Mouse (Mus musculus): Measurements from ENCODE around the gene Birc5. TPM values are rescaled to one million over a fixed set of nuclear protein-coding genes. Genes with fewer than 3 reads are reported as not detected.
A peak's percentile ranks its signal among the peaks of the same experiment; 100 is the strongest.

Gene Birc5
- polyA plus RNA-seq, 1 experiment from 2014 or later: 338 TPM

GRCm38 (mm10) chr11:117847593-117848215, 1.3 kb upstream of the Birc5 start:
- DNase-seq (ENCODE audit: low spot score): no peak
- 86% methylated on average over 7 of the region's 7 CpGs for WGBS
- H3K27ac ChIP-seq: peak overlapping the region; percentile 95
- peak overlapping the region; percentile 86 for H3K4me3 ChIP-seq
- peaks cover 19% of the 10 kb centered on the region for H3K36me3 ChIP-seq
- no peaks in the 10 kb centered on the region for H3K27me3 ChIP-seq (ENCODE audit: insufficient read depth, poor library complexity, severe bottlenecking)
- peaks cover 37% of the 10 kb centered on the region for H3K4me1 ChIP-seq (replicated peaks)
- H3K9me3 ChIP-seq: no peaks in the 10 kb centered on the region

DNA sequence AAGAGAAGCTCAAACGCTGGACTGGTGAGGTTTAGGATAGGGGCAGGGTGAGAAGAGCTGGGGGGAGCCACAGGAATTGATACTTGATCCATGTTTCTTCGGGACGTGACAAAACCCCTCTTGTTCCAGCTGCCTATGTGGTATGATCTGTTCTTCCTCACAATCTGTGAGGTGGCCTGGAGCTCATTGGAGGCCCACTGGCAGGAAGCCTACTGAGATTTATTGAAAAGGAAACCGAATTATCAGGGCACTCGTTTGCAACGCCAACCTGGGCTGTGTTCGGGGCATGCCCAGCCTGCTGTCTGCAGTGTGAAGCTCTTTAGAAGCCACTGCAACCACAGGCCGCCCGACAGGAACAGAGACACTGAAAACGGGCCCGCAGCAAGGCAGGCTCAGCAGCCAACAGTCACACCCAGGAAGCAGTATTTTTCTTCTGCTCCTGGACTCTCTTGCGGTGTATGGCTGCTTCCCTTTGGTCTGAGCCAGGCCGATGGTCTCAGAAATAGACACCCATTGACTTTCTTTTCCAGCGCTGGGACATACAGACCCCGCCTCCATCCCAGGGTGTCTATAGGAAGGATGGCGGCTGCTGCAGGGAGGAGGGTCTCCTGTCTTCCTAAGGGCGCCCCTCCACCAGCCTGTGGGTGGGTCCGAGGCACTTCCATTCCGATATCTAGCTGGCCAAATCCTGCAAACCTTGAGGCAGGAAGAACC, 623 bp upstream of the Birc5 start:
- H3K9me3 ChIP-seq: no peaks in the 10 kb centered on the region
- no peak for DNase-seq (ENCODE audit: low spot score)
- peak overlapping the region; percentile 95 for H3K27ac ChIP-seq
- H3K4me1 ChIP-seq (replicated peaks): peaks cover 37% of the 10 kb centered on the region
- 10% methylated on average over 19 of the region's 19 CpGs for WGBS
- no peaks in the 10 kb centered on the region for H3K27me3 ChIP-seq (ENCODE audit: insufficient read depth, poor library complexity, severe bottlenecking)
- peak overlapping the region; percentile 86 for H3K4me3 ChIP-seq
- peaks cover 27% of the 10 kb centered on the region for H3K36me3 ChIP-seq

DNA sequence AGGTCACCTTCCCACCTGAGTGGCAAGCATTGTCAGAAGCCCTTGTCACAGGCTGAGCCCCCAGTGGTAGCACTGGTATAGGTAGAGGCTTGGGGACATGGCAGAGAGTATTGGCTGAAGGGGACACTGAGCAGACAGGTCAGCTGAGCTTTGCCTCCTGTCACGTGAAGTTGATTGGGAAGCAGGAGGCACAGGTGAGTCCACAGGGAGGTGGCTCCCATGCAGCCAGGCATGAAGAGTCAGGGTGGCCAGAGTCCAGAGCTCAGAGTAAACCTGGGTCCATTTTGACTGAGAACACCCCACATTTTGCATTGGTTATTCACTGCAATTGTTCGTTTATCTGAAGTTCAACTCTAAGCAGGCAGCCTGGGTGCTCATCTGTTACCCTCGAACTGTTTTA, 3.8 kb downstream of the Birc5 start:
- H3K4me3 ChIP-seq: no peak overlapping the region
- H3K4me1 ChIP-seq (replicated peaks): peaks cover 30% of the 10 kb centered on the region
- WGBS: 92% methylated on average over 3 of the region's 3 CpGs
- no peaks in the 10 kb centered on the region for H3K27me3 ChIP-seq (ENCODE audit: insufficient read depth, poor library complexity, severe bottlenecking)
- peaks cover 69% of the 10 kb centered on the region for H3K36me3 ChIP-seq
- no peak for DNase-seq (ENCODE audit: low spot score)
- peaks cover 7% of the 10 kb centered on the region; the same call in 1 of the 2 replicates for H3K9me3 ChIP-seq
- H3K27ac ChIP-seq: no peak overlapping the region

DNA sequence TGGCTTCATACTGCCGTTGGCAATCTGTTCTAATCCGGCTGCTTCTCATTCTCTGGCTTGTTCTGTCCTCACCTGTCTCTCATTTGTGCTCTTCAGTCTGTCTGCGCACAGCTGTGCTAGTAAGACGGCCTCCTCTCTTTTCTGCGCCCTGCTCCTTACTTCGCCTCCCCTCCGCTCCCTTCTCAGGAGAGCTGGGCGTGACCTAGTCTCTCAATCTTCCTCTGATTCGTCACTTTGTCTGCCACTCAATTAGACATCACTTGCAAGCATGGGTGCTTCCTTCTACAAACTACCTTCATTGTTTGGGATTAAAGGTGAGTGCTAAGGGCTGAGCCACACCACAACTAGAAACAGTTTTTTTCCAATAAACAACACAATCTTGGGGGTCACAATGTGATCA, 5.2 kb downstream of the Birc5 start:
- H3K9me3 ChIP-seq: peaks cover 7% of the 10 kb centered on the region; the same call in 1 of the 2 replicates
- WGBS: 91% methylated on average over 9 of the region's 9 CpGs
- peaks cover 74% of the 10 kb centered on the region for H3K36me3 ChIP-seq

GRCm38 (mm10) chr11:117855360-117855759, 6.3 kb downstream of the Birc5 start:
- no peak overlapping the region for H3K27ac ChIP-seq
- 93% methylated on average over 5 of the region's 5 CpGs for WGBS
- no peak for DNase-seq (ENCODE audit: low spot score)
- H3K9me3 ChIP-seq: peaks cover 7% of the 10 kb centered on the region; the same call in 1 of the 2 replicates
- no peak overlapping the region for H3K4me3 ChIP-seq
- peaks cover 26% of the 10 kb centered on the region for H3K4me1 ChIP-seq (replicated peaks)
- peaks cover 74% of the 10 kb centered on the region for H3K36me3 ChIP-seq
- peaks cover 20% of the 10 kb centered on the region for H3K27me3 ChIP-seq (ENCODE audit: insufficient read depth, poor library complexity, severe bottlenecking)

More for the DNA sequence above, 5.2 kb downstream of the Birc5 start:
- Histone ChIP-seq H3K27me3 (ENCODE audit: insufficient read depth, poor library complexity, severe bottlenecking) (peaks cover 9% of the 10 kb centered on the region), H3K4me3 (no peak overlapping the region), H3K4me1 (replicated peaks) (peaks cover 26% of the 10 kb centered on the region), H3K27ac (no peak overlapping the region)
- no peak for DNase-seq (ENCODE audit: low spot score)

GRCm38 (mm10) chr11:117855975-117856374, 6.9 kb downstream of the Birc5 start:
- Histone ChIP-seq H3K27ac (no peak overlapping the region), H3K27me3 (ENCODE audit: insufficient read depth, poor library complexity, severe bottlenecking) (peaks cover 26% of the 10 kb centered on the region), H3K9me3 (peaks cover 7% of the 10 kb centered on the region; the same call in 1 of the 2 replicates), H3K4me1 (replicated peaks) (peaks cover 27% of the 10 kb centered on the region), H3K4me3 (no peak overlapping the region), H3K36me3 (peaks cover 72% of the 10 kb centered on the region)
- 82% methylated on average over 1 of the region's 1 CpGs for WGBS
- DNase-seq (ENCODE audit: low spot score): no peak

GRCm38 (mm10) chr11:117857462-117857861, 8.4 kb downstream of the Birc5 start:
- DNase-seq (ENCODE audit: low spot score): no peak
- Histone ChIP-seq H3K4me1 (replicated peaks) (peaks cover 28% of the 10 kb centered on the region), H3K27me3 (ENCODE audit: insufficient read depth, poor library complexity, severe bottlenecking) (peaks cover 41% of the 10 kb centered on the region), H3K4me3 (no peak overlapping the region), H3K36me3 (peaks cover 57% of the 10 kb centered on the region), H3K9me3 (peaks cover 7% of the 10 kb centered on the region; the same call in 1 of the 2 replicates), H3K27ac (no peak overlapping the region)
- 94% methylated on average over 10 of the region's 10 CpGs for WGBS

DNA sequence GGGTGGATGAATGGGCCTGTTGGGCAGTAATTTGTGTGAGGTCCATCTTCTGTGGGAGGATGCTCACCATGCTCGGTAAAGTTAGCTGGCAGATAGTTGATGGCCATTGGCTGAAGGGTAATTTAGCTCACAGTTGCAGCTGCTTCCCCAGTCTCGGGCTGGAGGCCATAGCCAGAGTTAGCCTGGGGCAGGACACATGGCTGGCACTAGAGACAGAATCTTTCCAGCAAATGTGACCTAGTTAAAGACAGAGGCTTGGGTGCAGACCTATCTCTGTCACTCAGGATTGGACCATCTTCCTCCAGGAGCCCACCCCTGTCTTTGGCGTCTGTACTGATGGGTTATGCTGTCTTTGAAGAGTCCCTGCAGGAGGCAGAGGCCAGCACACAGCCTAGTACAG, 9.3 kb downstream of the Birc5 start:
- Histone ChIP-seq H3K27ac (0 out of 2 replicates have a peak overlapping the region, but pooled peaks have one; percentile 5), H3K4me1 (replicated peaks) (peaks cover 38% of the 10 kb centered on the region), H3K36me3 (peaks cover 48% of the 10 kb centered on the region), H3K27me3 (ENCODE audit: insufficient read depth, poor library complexity, severe bottlenecking) (peaks cover 50% of the 10 kb centered on the region), H3K9me3 (peaks cover 7% of the 10 kb centered on the region; the same call in 1 of the 2 replicates), H3K4me3 (no peak overlapping the region)
- 63% methylated on average over 3 of the region's 3 CpGs for WGBS
- DNase-seq (ENCODE audit: low spot score): no peak

GRCm38 (mm10) chr11:117860601-117861000, 11.6 kb downstream of the Birc5 start, which contains the start of gene Tmem235:
TSS of gene Tmem235 (plus strand) at chr11:117860752.
- Histone ChIP-seq H3K4me1 (replicated peaks) (peaks cover 60% of the 10 kb centered on the region), H3K27ac (peak within 1 kb of the TSS; percentile 9; the same call in 1 of the 2 replicates), H3K27me3 (ENCODE audit: insufficient read depth, poor library complexity, severe bottlenecking) (peaks cover 70% of the 10 kb centered on the region), H3K9me3 (peaks cover 7% of the 10 kb centered on the region; the same call in 1 of the 2 replicates), H3K36me3 (peaks cover 28% of the 10 kb centered on the region), H3K4me3 (peak within 1 kb of the TSS; percentile 7)
- no peak for DNase-seq (ENCODE audit: low spot score)
- WGBS: 4% methylated on average over 23 of the region's 23 CpGs

- peaks cover 76% of the 10 kb centered on the region for H3K27me3 ChIP-seq (ENCODE audit: insufficient read depth, poor library complexity, severe bottlenecking)
- no peak overlapping the region for H3K4me3 ChIP-seq
- no peak for DNase-seq (ENCODE audit: low spot score)
- WGBS: 32% methylated on average over 11 of the region's 11 CpGs
- H3K36me3 ChIP-seq: 0 out of 2 replicates have a peak, but pooled peaks cover 3% of the 10 kb centered on the region
- no peaks in the 10 kb centered on the region for H3K9me3 ChIP-seq
- H3K4me1 ChIP-seq (replicated peaks): peaks cover 77% of the 10 kb centered on the region
- H3K27ac ChIP-seq: 0 out of 2 replicates have a peak overlapping the region, but pooled peaks have one; percentile 1
Measured at GRCm38 (mm10) chr11:117863174-117863856, 14.3 kb downstream of the Birc5 start.

GRCm38 (mm10) chr11:117864805-117865204, 15.8 kb downstream of the Birc5 start:
- no peaks in the 10 kb centered on the region for H3K9me3 ChIP-seq

DNA sequence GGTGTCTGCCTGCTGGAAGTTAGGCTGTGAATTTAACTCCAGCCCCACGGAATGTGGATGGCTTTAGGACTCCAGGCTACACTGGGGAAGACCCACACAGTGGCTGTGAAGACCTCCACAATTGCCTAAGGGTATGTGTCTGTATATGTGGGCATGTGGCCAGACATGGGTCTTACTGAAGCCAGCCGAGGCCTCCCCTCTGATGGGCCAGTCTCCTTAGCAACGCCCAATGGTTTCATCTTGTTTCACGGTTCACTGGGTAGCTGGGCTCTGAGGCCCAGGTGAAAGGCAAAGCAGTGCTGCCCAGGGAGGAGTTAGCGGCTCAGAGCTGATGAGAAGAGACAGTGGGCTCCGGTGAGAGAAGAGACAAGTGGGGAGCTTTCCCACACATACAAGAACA, 16.9 kb downstream of the Birc5 start:
- H3K27me3 ChIP-seq (ENCODE audit: insufficient read depth, poor library complexity, severe bottlenecking): peaks cover 62% of the 10 kb centered on the region
- peaks cover 61% of the 10 kb centered on the region for H3K4me1 ChIP-seq (replicated peaks)
- peak overlapping the region; percentile 80 for H3K27ac ChIP-seq
- peak overlapping the region; percentile 20; the same call in 1 of the 2 replicates for H3K4me3 ChIP-seq
- DNase-seq (ENCODE audit: low spot score): peak; percentile 52
- no peaks in the 10 kb centered on the region for H3K9me3 ChIP-seq
- 32% methylated on average over 6 of the region's 6 CpGs for WGBS
- 0 out of 2 replicates have a peak, but pooled peaks cover 6% of the 10 kb centered on the region for H3K36me3 ChIP-seq

More at GRCm38 (mm10) chr11:117864805-117865204, 15.8 kb downstream of the Birc5 start:
- H3K4me3 ChIP-seq: no peak overlapping the region
- no peak for DNase-seq (ENCODE audit: low spot score)
- peaks cover 63% of the 10 kb centered on the region for H3K4me1 ChIP-seq (replicated peaks)
- 0 out of 2 replicates have a peak overlapping the region, but pooled peaks have one; percentile 17 for H3K27ac ChIP-seq
- H3K27me3 ChIP-seq (ENCODE audit: insufficient read depth, poor library complexity, severe bottlenecking): peaks cover 70% of the 10 kb centered on the region
- H3K36me3 ChIP-seq: 0 out of 2 replicates have a peak, but pooled peaks cover 6% of the 10 kb centered on the region
- 71% methylated on average over 2 of the region's 2 CpGs for WGBS
